Mouse (Mus musculus) intestine, embryonic 15.5 days (tissue): Measurements from ENCODE around the gene Sh2b1. TPM values are rescaled to one million over a fixed set of nuclear protein-coding genes. Genes with fewer than 3 reads are reported as not detected.

ENCODE experiments used
- ATAC-seq: fragments of 200-750 bp; cut with Nextera tagmentation; 2 replicates; pipeline ENCODE4 v1.8.0; 2017; ENCODE audit warnings: moderate TSS enrichment, moderate library complexity
- H3K27ac ChIP-seq: fragments of 300-500 bp; sonication (generic); 2 replicates; pipeline ENCODE4 v1.5.1; 2015; ENCODE audit warnings: mild to moderate bottlenecking, inconsistent platforms
- H3K27me3 ChIP-seq: fragments of 300-500 bp; sonication (generic); replicated peaks from 2 replicates; pipeline ENCODE4 v1.6.1; 2015; ENCODE audit warnings: inconsistent platforms
- H3K36me3 ChIP-seq: fragments of 300-500 bp; sonication (generic); 2 replicates; pipeline ENCODE4 v1.6.1; 2015; ENCODE audit warnings: inconsistent platforms
- H3K4me1 ChIP-seq: fragments of 300-500 bp; sonication (generic); replicated peaks from 2 replicates; pipeline ENCODE4 v1.6.1; 2015; ENCODE audit warnings: inconsistent platforms
- H3K4me2 ChIP-seq: fragments of 300-500 bp; sonication (generic); replicated peaks from 2 replicates; pipeline ENCODE4 v1.6.1; 2015; ENCODE audit warnings: mild to moderate bottlenecking, inconsistent platforms
- H3K4me3 ChIP-seq: fragments of 300-500 bp; sonication (generic); replicated peaks from 2 replicates; pipeline ENCODE4 v1.5.1; 2015; ENCODE audit warnings: inconsistent platforms
- H3K9ac ChIP-seq: fragments of 300-500 bp; sonication (generic); 2 replicates; pipeline ENCODE4 v1.6.1; 2015; ENCODE audit warnings: inconsistent platforms
- H3K9me3 ChIP-seq: fragments of 300-500 bp; sonication (generic); 2 replicates; pipeline ENCODE4 v1.6.1; 2016; ENCODE audit warnings: inconsistent platforms
- WGBS: fragments of 180-500 bp; shearing (Covaris S2); methylation state at CpG from one replicate; pipeline ENCODE4 v1.1.7; 2015; 5-methylcytosine and 5-hydroxymethylcytosine counted together
- polyA plus RNA-seq: library from polyadenylated mRNA; unstranded; fragments of >200 nt; fragmentation: Nextera tagmentation; extraction: Ambion mirVana; gene quantifications from 2 replicates; pipeline ENCODE4 v1.2.1, GENCODE M21; 2015

Gene Sh2b1
- polyA plus RNA-seq, 1 experiment from 2014 or later, result 41.8 TPM

- Histone ChIP-seq H3K4me1 (no peaks in the 10 kb centered on the region), H3K36me3 (peaks cover 12% of the 10 kb centered on the region), H3K27ac (no peak overlapping the region), H3K4me2 (no peak overlapping the region), H3K4me3 (no peak overlapping the region), H3K27me3 (no peaks in the 10 kb centered on the region), H3K9ac (no peak overlapping the region), H3K9me3 (no peaks in the 10 kb centered on the region)
- ATAC-seq, result no peak
- 92% methylated on average over 19 of the region's 19 CpGs for WGBS
These were observed 26.7 kb downstream of the Sh2b1 start for GRCm38 (mm10) chr7:126448481-126448880.

- H3K36me3 ChIP-seq, result peaks cover 12% of the 10 kb centered on the region
- no peaks in the 10 kb centered on the region for H3K27me3 ChIP-seq
- no peak overlapping the region for H3K4me2 ChIP-seq
- no peaks in the 10 kb centered on the region for H3K4me1 ChIP-seq
- no peak overlapping the region for H3K4me3 ChIP-seq
- no peak overlapping the region for H3K27ac ChIP-seq
- WGBS, result 95% methylated on average over 21 of the region's 21 CpGs
- no peak overlapping the region for H3K9ac ChIP-seq
- ATAC-seq, result no peak
- H3K9me3 ChIP-seq, result no peaks in the 10 kb centered on the region
These were observed 29.0 kb downstream of the Sh2b1 start for GRCm38 (mm10) chr7:126446217-126446616.

GRCm38 (mm10) chr7:126445104-126445815, 30.0 kb downstream of the Sh2b1 start:
- ATAC-seq, result no peak
- no peak overlapping the region for H3K4me2 ChIP-seq
- WGBS, result 93% methylated on average over 15 of the region's 15 CpGs
- no peaks in the 10 kb centered on the region for H3K27me3 ChIP-seq
- H3K36me3 ChIP-seq, result peaks cover 12% of the 10 kb centered on the region
- H3K9me3 ChIP-seq, result no peaks in the 10 kb centered on the region
- H3K27ac ChIP-seq, result no peak overlapping the region
- H3K4me3 ChIP-seq, result no peak overlapping the region
- H3K9ac ChIP-seq, result no peak overlapping the region
- no peaks in the 10 kb centered on the region for H3K4me1 ChIP-seq

GRCm38 (mm10) chr7:126444536-126444935, 30.7 kb downstream of the Sh2b1 start:
- H3K9ac ChIP-seq, result no peak overlapping the region
- peaks cover 12% of the 10 kb centered on the region for H3K36me3 ChIP-seq
- ATAC-seq, result no peak
- no peak overlapping the region for H3K4me3 ChIP-seq
- WGBS, result 91% methylated on average over 9 of the region's 9 CpGs
- H3K27ac ChIP-seq, result no peak overlapping the region
- H3K4me1 ChIP-seq, result no peaks in the 10 kb centered on the region
- H3K9me3 ChIP-seq, result no peaks in the 10 kb centered on the region
- no peak overlapping the region for H3K4me2 ChIP-seq
- no peaks in the 10 kb centered on the region for H3K27me3 ChIP-seq

GRCm38 (mm10) chr7:126443997-126444396, 31.2 kb downstream of the Sh2b1 start:
- Histone ChIP-seq H3K4me3 (no peak overlapping the region), H3K27me3 (no peaks in the 10 kb centered on the region), H3K4me1 (no peaks in the 10 kb centered on the region), H3K9ac (no peak overlapping the region), H3K36me3 (peaks cover 12% of the 10 kb centered on the region), H3K27ac (no peak overlapping the region), H3K4me2 (no peak overlapping the region), H3K9me3 (no peaks in the 10 kb centered on the region)
- WGBS, result 93% methylated on average over 10 of the region's 10 CpGs
- no peak for ATAC-seq

GRCm38 (mm10) chr7:126440134-126440533, 35.1 kb downstream of the Sh2b1 start:
- ATAC-seq, result no peak
- Histone ChIP-seq H3K4me2 (no peak overlapping the region), H3K9ac (no peak overlapping the region), H3K9me3 (no peaks in the 10 kb centered on the region), H3K27me3 (no peaks in the 10 kb centered on the region), H3K4me1 (no peaks in the 10 kb centered on the region), H3K4me3 (no peak overlapping the region), H3K36me3 (peaks cover 15% of the 10 kb centered on the region), H3K27ac (no peak overlapping the region)
- 74% methylated on average over 9 of the region's 9 CpGs for WGBS

- Histone ChIP-seq H3K4me1 (no peaks in the 10 kb centered on the region), H3K4me2 (no peak overlapping the region), H3K27me3 (no peaks in the 10 kb centered on the region), H3K36me3 (peaks cover 10% of the 10 kb centered on the region; the same call in 1 of the 2 replicates), H3K9ac (no peak overlapping the region), H3K27ac (no peak overlapping the region), H3K4me3 (no peak overlapping the region), H3K9me3 (no peaks in the 10 kb centered on the region)
- 24% methylated on average over 8 of the region's 8 CpGs for WGBS
- ATAC-seq, result peak; percentile 58; the same call in 1 of the 2 replicates
These were observed 38.4 kb downstream of the Sh2b1 start for GRCm38 (mm10) chr7:126436851-126437250.

- WGBS, result 72% methylated on average over 3 of the region's 3 CpGs
- no peaks in the 10 kb centered on the region for H3K9me3 ChIP-seq
- H3K4me3 ChIP-seq, result no peak overlapping the region
- no peak overlapping the region for H3K9ac ChIP-seq
- no peak overlapping the region for H3K27ac ChIP-seq
- no peak for ATAC-seq
- H3K4me1 ChIP-seq, result no peaks in the 10 kb centered on the region
- no peaks in the 10 kb centered on the region for H3K27me3 ChIP-seq
- H3K4me2 ChIP-seq, result no peak overlapping the region
- H3K36me3 ChIP-seq, result peaks cover 10% of the 10 kb centered on the region; the same call in 1 of the 2 replicates
These were observed 39.4 kb downstream of the Sh2b1 start for GRCm38 (mm10) chr7:126435801-126436200.

GRCm38 (mm10) chr7:126434726-126435125, 40.5 kb downstream of the Sh2b1 start:
- Histone ChIP-seq H3K27ac (no peak overlapping the region), H3K36me3 (peaks cover 10% of the 10 kb centered on the region; the same call in 1 of the 2 replicates), H3K9ac (no peak overlapping the region), H3K4me2 (no peak overlapping the region), H3K27me3 (no peaks in the 10 kb centered on the region), H3K4me3 (no peak overlapping the region), H3K4me1 (peaks cover under 1% of the 10 kb centered on the region; the same call in 1 of the 2 replicates), H3K9me3 (no peaks in the 10 kb centered on the region)
- no peak for ATAC-seq
- WGBS, result 88% methylated on average over 7 of the region's 7 CpGs

- Histone ChIP-seq H3K27ac (no peak overlapping the region), H3K9ac (no peak overlapping the region), H3K4me1 (peaks cover 9% of the 10 kb centered on the region), H3K27me3 (no peaks in the 10 kb centered on the region), H3K4me3 (no peak overlapping the region), H3K36me3 (0 out of 2 replicates have a peak, but pooled peaks cover 7% of the 10 kb centered on the region), H3K9me3 (no peaks in the 10 kb centered on the region), H3K4me2 (no peak overlapping the region)
- no peak for ATAC-seq
These were observed 45.1 kb downstream of the Sh2b1 start for GRCm38 (mm10) chr7:126430167-126430566.

GRCm38 (mm10) chr7:126429503-126429898, 45.7 kb downstream of the Sh2b1 start:
- peak overlapping the region; percentile 88 for H3K9ac ChIP-seq
- H3K27ac ChIP-seq, result peak overlapping the region; percentile 98; the same call in 1 of the 2 replicates
- ATAC-seq, result peak; percentile 21; the same call in 1 of the 2 replicates
- peak overlapping the region; percentile 91 for H3K4me2 ChIP-seq
- no peaks in the 10 kb centered on the region for H3K27me3 ChIP-seq
- peaks cover 9% of the 10 kb centered on the region for H3K4me1 ChIP-seq
- no peaks in the 10 kb centered on the region for H3K9me3 ChIP-seq
- 0 out of 2 replicates have a peak, but pooled peaks cover 3% of the 10 kb centered on the region for H3K36me3 ChIP-seq
- H3K4me3 ChIP-seq, result peak overlapping the region; percentile 85
- 27% methylated on average over 15 of the region's 15 CpGs for WGBS

- H3K4me2 ChIP-seq, result peak within 1 kb of the TSS; percentile 91
- under 1% methylated on average over 80 of the region's 82 CpGs for WGBS
- peak within 1 kb of the TSS; percentile 85 for H3K4me3 ChIP-seq
- no peaks in the 10 kb centered on the region for H3K27me3 ChIP-seq
- peak within 1 kb of the TSS; percentile 88 for H3K9ac ChIP-seq
- H3K27ac ChIP-seq, result peak within 1 kb of the TSS; percentile 98
- H3K36me3 ChIP-seq, result no peaks in the 10 kb centered on the region
- peak; percentile 96 for ATAC-seq
- no peaks in the 10 kb centered on the region for H3K9me3 ChIP-seq
- H3K4me1 ChIP-seq, result peaks cover 9% of the 10 kb centered on the region
These were observed 46.4 kb downstream of the Sh2b1 start, which contains the start of gene Rabep2 for GRCm38 (mm10) chr7:126428631-126429502. Gene Rabep2 (plus strand): TSS chr7:126428759.
